Mouse (Mus musculus): ENCODE results near the gene Btnl1. TPM values are rescaled to one million over a fixed set of nuclear protein-coding genes. Genes with fewer than 3 reads are reported as not detected.

Btnl1 gene
- polyA plus RNA-seq (2015; fragmentation: Nextera tagmentation; extraction: Ambion mirVana), result 0.21 TPM in 1 of 2 replicates, not detected in the other

DNA sequence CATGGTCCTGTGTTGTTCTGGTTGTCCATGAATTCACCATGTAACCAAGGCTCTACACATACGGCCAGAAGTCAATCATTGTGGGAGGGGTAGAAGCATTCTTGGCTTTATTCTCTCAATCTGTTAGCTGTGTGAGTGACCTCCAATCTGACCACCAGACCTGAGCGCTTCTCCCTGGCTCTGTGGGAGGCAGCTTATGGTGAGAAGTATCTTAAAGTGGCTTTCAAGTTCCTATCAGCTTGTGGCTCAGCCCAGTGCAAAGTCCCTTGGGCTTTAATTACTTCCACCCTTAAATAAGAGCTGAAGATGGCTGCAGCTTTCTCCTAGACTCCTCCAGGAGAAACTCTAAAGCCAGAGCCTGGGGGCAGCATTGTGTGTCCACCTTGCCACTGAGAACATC, at the start of gene Btnl1:
TSS of gene Btnl1 (plus strand) at position 286 of the 400 bp plus-strand sequence.
- 71% methylated on average over 2 of the region's 2 CpGs for WGBS
- Histone ChIP-seq H3K4me3 (no peak within 1 kb of the TSS), H3K27ac (no peak within 1 kb of the TSS), H3K4me1 (no peaks in the 10 kb centered on the region), H3K4me2 (no peak within 1 kb of the TSS), H3K9ac (no peak within 1 kb of the TSS), H3K27me3 (peaks cover 10% of the 10 kb centered on the region), H3K9me3 (no peaks in the 10 kb centered on the region), H3K36me3 (no peaks in the 10 kb centered on the region)
- ATAC-seq (ENCODE audit: insufficient number of reproducible peaks, insufficient read depth, low FRiP score, low TSS enrichment, low read depth), result no peak

DNA sequence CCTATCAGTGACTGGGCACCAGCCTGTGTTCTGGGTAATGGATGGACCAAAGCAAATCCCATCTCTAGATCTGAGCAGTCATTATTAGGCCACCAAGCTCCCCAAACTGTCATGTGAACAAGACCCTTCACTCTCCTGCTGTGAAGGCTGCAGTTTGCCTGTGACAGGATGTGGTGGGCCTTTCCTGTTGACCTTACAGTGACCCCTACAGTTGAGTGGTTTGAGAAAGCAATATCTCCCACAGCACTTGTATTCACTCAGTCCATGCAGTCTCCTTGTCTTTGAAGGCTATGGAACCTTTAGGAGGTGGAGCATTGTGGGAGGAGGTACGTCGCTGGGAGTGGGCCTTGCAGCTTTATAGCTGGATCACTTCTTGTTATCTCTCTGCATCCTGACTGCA, 47.1 kb upstream of the Btnl1 start:
- Histone ChIP-seq H3K9ac (no peak overlapping the region), H3K9me3 (no peaks in the 10 kb centered on the region), H3K4me2 (no peak overlapping the region), H3K27me3 (no peaks in the 10 kb centered on the region), H3K36me3 (no peaks in the 10 kb centered on the region), H3K4me3 (no peak overlapping the region), H3K27ac (no peak overlapping the region), H3K4me1 (no peaks in the 10 kb centered on the region)
- 74% methylated on average over 2 of the region's 2 CpGs for WGBS
- ATAC-seq (ENCODE audit: insufficient number of reproducible peaks, insufficient read depth, low FRiP score, low TSS enrichment, low read depth), result no peak

- no peak overlapping the region for H3K27ac ChIP-seq
- 96% methylated on average over 1 of the region's 1 CpGs for WGBS
- no peaks in the 10 kb centered on the region for H3K9me3 ChIP-seq
- no peaks in the 10 kb centered on the region for H3K36me3 ChIP-seq
- no peaks in the 10 kb centered on the region for H3K27me3 ChIP-seq
- no peak for ATAC-seq (ENCODE audit: insufficient number of reproducible peaks, insufficient read depth, low FRiP score, low TSS enrichment, low read depth)
- no peak overlapping the region for H3K4me2 ChIP-seq
- no peak overlapping the region for H3K9ac ChIP-seq
- H3K4me3 ChIP-seq, result no peak overlapping the region
- no peaks in the 10 kb centered on the region for H3K4me1 ChIP-seq
Observed at GRCm38 (mm10) chr17:34331200-34331599, 45.7 kb upstream of the Btnl1 start.

GRCm38 (mm10) chr17:34340619-34341402, 36.1 kb upstream of the Btnl1 start:
- no peaks in the 10 kb centered on the region for H3K4me1 ChIP-seq
- H3K36me3 ChIP-seq, result no peaks in the 10 kb centered on the region
- H3K4me2 ChIP-seq, result no peak overlapping the region
- no peak overlapping the region for H3K4me3 ChIP-seq
- no peak for ATAC-seq (ENCODE audit: insufficient number of reproducible peaks, insufficient read depth, low FRiP score, low TSS enrichment, low read depth)
- H3K9ac ChIP-seq, result no peak overlapping the region
- H3K9me3 ChIP-seq, result no peaks in the 10 kb centered on the region
- 55% methylated on average over 3 of the region's 3 CpGs for WGBS
- H3K27me3 ChIP-seq, result no peaks in the 10 kb centered on the region
- no peak overlapping the region for H3K27ac ChIP-seq

GRCm38 (mm10) chr17:34344882-34345281, 32.0 kb upstream of the Btnl1 start:
- Histone ChIP-seq H3K9ac (no peak overlapping the region), H3K4me2 (no peak overlapping the region), H3K27me3 (no peaks in the 10 kb centered on the region), H3K9me3 (no peaks in the 10 kb centered on the region), H3K36me3 (no peaks in the 10 kb centered on the region), H3K27ac (no peak overlapping the region), H3K4me3 (no peak overlapping the region), H3K4me1 (no peaks in the 10 kb centered on the region)
- WGBS, result 88% methylated on average over 4 of the region's 4 CpGs
- no peak for ATAC-seq (ENCODE audit: insufficient number of reproducible peaks, insufficient read depth, low FRiP score, low TSS enrichment, low read depth)

GRCm38 (mm10) chr17:34345486-34345885, 31.4 kb upstream of the Btnl1 start:
- Histone ChIP-seq H3K27me3 (peaks cover 3% of the 10 kb centered on the region; the same call in 1 of the 2 replicates), H3K9ac (no peak overlapping the region), H3K4me3 (no peak overlapping the region), H3K9me3 (no peaks in the 10 kb centered on the region), H3K4me2 (no peak overlapping the region), H3K4me1 (no peaks in the 10 kb centered on the region), H3K27ac (no peak overlapping the region), H3K36me3 (no peaks in the 10 kb centered on the region)
- 85% methylated on average over 7 of the region's 7 CpGs for WGBS
- ATAC-seq (ENCODE audit: insufficient number of reproducible peaks, insufficient read depth, low FRiP score, low TSS enrichment, low read depth), result no peak

- no peak overlapping the region for H3K9ac ChIP-seq
- H3K36me3 ChIP-seq, result no peaks in the 10 kb centered on the region
- H3K4me3 ChIP-seq, result no peak overlapping the region
- H3K27me3 ChIP-seq, result peaks cover 3% of the 10 kb centered on the region; the same call in 1 of the 2 replicates
- 81% methylated on average over 3 of the region's 3 CpGs for WGBS
- H3K9me3 ChIP-seq, result no peaks in the 10 kb centered on the region
- no peak for ATAC-seq (ENCODE audit: insufficient number of reproducible peaks, insufficient read depth, low FRiP score, low TSS enrichment, low read depth)
- no peaks in the 10 kb centered on the region for H3K4me1 ChIP-seq
- H3K27ac ChIP-seq, result no peak overlapping the region
- no peak overlapping the region for H3K4me2 ChIP-seq
Observed at GRCm38 (mm10) chr17:34346041-34346440, 30.9 kb upstream of the Btnl1 start.

- no peaks in the 10 kb centered on the region for H3K9me3 ChIP-seq
- no peak for ATAC-seq (ENCODE audit: insufficient number of reproducible peaks, insufficient read depth, low FRiP score, low TSS enrichment, low read depth)
- H3K36me3 ChIP-seq, result no peaks in the 10 kb centered on the region
- 72% methylated on average over 6 of the region's 6 CpGs for WGBS
- H3K9ac ChIP-seq, result no peak overlapping the region
- no peak overlapping the region for H3K4me3 ChIP-seq
- H3K4me1 ChIP-seq, result no peaks in the 10 kb centered on the region
- H3K27me3 ChIP-seq, result peaks cover 3% of the 10 kb centered on the region; the same call in 1 of the 2 replicates
- H3K27ac ChIP-seq, result no peak overlapping the region
- no peak overlapping the region for H3K4me2 ChIP-seq
Observed at GRCm38 (mm10) chr17:34347606-34348308, 29.2 kb upstream of the Btnl1 start.

GRCm38 (mm10) chr17:34349429-34349828, 27.5 kb upstream of the Btnl1 start:
- ATAC-seq (ENCODE audit: insufficient number of reproducible peaks, insufficient read depth, low FRiP score, low TSS enrichment, low read depth), result no peak
- Histone ChIP-seq H3K27me3 (peaks cover 3% of the 10 kb centered on the region; the same call in 1 of the 2 replicates), H3K27ac (no peak overlapping the region), H3K9me3 (no peaks in the 10 kb centered on the region), H3K36me3 (no peaks in the 10 kb centered on the region), H3K4me1 (no peaks in the 10 kb centered on the region), H3K9ac (no peak overlapping the region), H3K4me2 (no peak overlapping the region), H3K4me3 (no peak overlapping the region)
- WGBS, result 4% methylated on average over 4 of the region's 4 CpGs

DNA sequence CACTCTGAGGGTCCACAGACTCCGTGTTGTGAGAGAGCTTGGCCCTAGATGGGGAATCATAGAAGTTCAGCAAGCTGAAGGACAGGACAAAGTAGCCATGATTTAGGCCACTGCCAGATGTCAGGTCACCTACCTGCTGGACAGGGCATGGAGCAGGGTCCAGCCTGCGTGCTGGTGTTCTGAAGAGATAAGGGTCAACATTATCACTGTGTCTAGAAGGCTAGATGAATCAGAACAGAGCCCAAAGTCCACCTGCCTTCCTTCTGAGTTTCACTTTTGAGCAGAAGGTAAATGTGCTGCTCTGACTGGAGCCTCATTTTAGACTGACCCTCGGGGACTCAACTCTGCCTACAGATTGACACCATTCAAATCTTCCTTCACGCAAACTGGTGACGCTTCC, 22.4 kb upstream of the Btnl1 start, which contains the start of gene Btnl2:
TSS of gene Btnl2 (plus strand) at position 284 of the 400 bp plus-strand sequence.
- ATAC-seq (ENCODE audit: insufficient number of reproducible peaks, insufficient read depth, low FRiP score, low TSS enrichment, low read depth), result no peak
- no peak within 1 kb of the TSS for H3K4me3 ChIP-seq
- no peaks in the 10 kb centered on the region for H3K36me3 ChIP-seq
- 78% methylated on average over 5 of the region's 5 CpGs for WGBS
- peaks cover 3% of the 10 kb centered on the region; the same call in 1 of the 2 replicates for H3K27me3 ChIP-seq
- no peak within 1 kb of the TSS for H3K9ac ChIP-seq
- H3K9me3 ChIP-seq, result no peaks in the 10 kb centered on the region
- H3K4me1 ChIP-seq, result no peaks in the 10 kb centered on the region
- no peak within 1 kb of the TSS for H3K27ac ChIP-seq
- H3K4me2 ChIP-seq, result no peak within 1 kb of the TSS

- Histone ChIP-seq H3K9ac (no peak overlapping the region), H3K27ac (no peak overlapping the region), H3K27me3 (peaks cover 3% of the 10 kb centered on the region; the same call in 1 of the 2 replicates), H3K4me3 (no peak overlapping the region), H3K9me3 (no peaks in the 10 kb centered on the region), H3K36me3 (no peaks in the 10 kb centered on the region), H3K4me2 (no peak overlapping the region), H3K4me1 (no peaks in the 10 kb centered on the region)
- ATAC-seq (ENCODE audit: insufficient number of reproducible peaks, insufficient read depth, low FRiP score, low TSS enrichment, low read depth), result no peak
- 92% methylated on average over 1 of the region's 1 CpGs for WGBS
Observed at GRCm38 (mm10) chr17:34354940-34355339, 22.0 kb upstream of the Btnl1 start.
